Mouse (Mus musculus): ENCODE measurements around the gene Tbc1d21. TPM values are rescaled to one million over a fixed set of nuclear protein-coding genes. Genes with fewer than 3 reads are reported as not detected.

Tbc1d21 gene
- polyA plus RNA-seq, 1 experiment from 2014 or later, result not detected

GRCm38 (mm10) chr9:58388381-58388780 is 18.1 kb upstream of the Tbc1d21 start:
- ATAC-seq (ENCODE audit: insufficient read depth, low FRiP score, low TSS enrichment), result no peak
- WGBS, result 58% methylated on average over 3 of the region's 3 CpGs
- H3K9ac ChIP-seq (ENCODE audit: low read length), result no peak overlapping the region
- H3K27me3 ChIP-seq (ENCODE audit: control insufficient read depth, insufficient read depth, low read length), result no peaks in the 10 kb centered on the region
- DNase-seq (ENCODE audit: low spot score), result no peak
- H3K27ac ChIP-seq (ENCODE audit: low read depth, low read length), result no peak overlapping the region
- H3K36me3 ChIP-seq (ENCODE audit: control insufficient read depth, insufficient read depth, low read length), result no peaks in the 10 kb centered on the region
- H3K4me3 ChIP-seq (ENCODE audit: low read depth, low read length), result no peak overlapping the region
- no peak overlapping the region for H3K4me2 ChIP-seq (ENCODE audit: low read depth)
- H3K4me1 ChIP-seq (ENCODE audit: control insufficient read depth, insufficient read depth, low read length), result no peaks in the 10 kb centered on the region
- no peaks in the 10 kb centered on the region for H3K9me3 ChIP-seq (ENCODE audit: control insufficient read depth, low read length)

GRCm38 (mm10) chr9:58378878-58379277 is 8.6 kb upstream of the Tbc1d21 start:
- Histone ChIP-seq H3K36me3 (ENCODE audit: control insufficient read depth, insufficient read depth, low read length) (no peaks in the 10 kb centered on the region), H3K4me1 (ENCODE audit: control insufficient read depth, insufficient read depth, low read length) (no peaks in the 10 kb centered on the region), H3K27me3 (ENCODE audit: control insufficient read depth, insufficient read depth, low read length) (no peaks in the 10 kb centered on the region), H3K9me3 (ENCODE audit: control insufficient read depth, low read length) (no peaks in the 10 kb centered on the region), H3K27ac (ENCODE audit: low read depth, low read length) (no peak overlapping the region), H3K9ac (ENCODE audit: low read length) (no peak overlapping the region), H3K4me3 (ENCODE audit: low read depth, low read length) (no peak overlapping the region), H3K4me2 (ENCODE audit: low read depth) (no peak overlapping the region)
- WGBS, result 69% methylated on average over 4 of the region's 4 CpGs
- no peak for DNase-seq (ENCODE audit: low spot score)
- ATAC-seq (ENCODE audit: insufficient read depth, low FRiP score, low TSS enrichment), result no peak

GRCm38 (mm10) chr9:58373912-58374431 is 3.7 kb upstream of the Tbc1d21 start:
- DNase-seq (ENCODE audit: low spot score), result no peak
- 62% methylated on average over 12 of the region's 12 CpGs for WGBS

GRCm38 (mm10) chr9:58371914-58372313 is 1.7 kb upstream of the Tbc1d21 start:
- H3K4me1 ChIP-seq (ENCODE audit: control insufficient read depth, insufficient read depth, low read length), result no peaks in the 10 kb centered on the region
- 63% methylated on average over 8 of the region's 8 CpGs for WGBS
- no peaks in the 10 kb centered on the region for H3K27me3 ChIP-seq (ENCODE audit: control insufficient read depth, insufficient read depth, low read length)
- H3K27ac ChIP-seq (ENCODE audit: low read depth, low read length), result no peak overlapping the region
- H3K9me3 ChIP-seq (ENCODE audit: control insufficient read depth, low read length), result no peaks in the 10 kb centered on the region
- H3K4me2 ChIP-seq (ENCODE audit: low read depth), result no peak overlapping the region
- ATAC-seq (ENCODE audit: insufficient read depth, low FRiP score, low TSS enrichment) (no peak), DNase-seq (ENCODE audit: low spot score) (no peak)
- H3K4me3 ChIP-seq (ENCODE audit: low read depth, low read length), result no peak overlapping the region
- H3K36me3 ChIP-seq (ENCODE audit: control insufficient read depth, insufficient read depth, low read length), result no peaks in the 10 kb centered on the region
- H3K9ac ChIP-seq (ENCODE audit: low read length), result no peak overlapping the region

More at GRCm38 (mm10) chr9:58373912-58374431, 3.7 kb upstream of the Tbc1d21 start:
- no peak for ATAC-seq (ENCODE audit: insufficient read depth, low FRiP score, low TSS enrichment)
- Histone ChIP-seq H3K4me1 (ENCODE audit: control insufficient read depth, insufficient read depth, low read length) (no peaks in the 10 kb centered on the region), H3K4me3 (ENCODE audit: low read depth, low read length) (no peak overlapping the region), H3K27me3 (ENCODE audit: control insufficient read depth, insufficient read depth, low read length) (no peaks in the 10 kb centered on the region), H3K27ac (ENCODE audit: low read depth, low read length) (no peak overlapping the region), H3K9ac (ENCODE audit: low read length) (no peak overlapping the region), H3K4me2 (ENCODE audit: low read depth) (no peak overlapping the region), H3K36me3 (ENCODE audit: control insufficient read depth, insufficient read depth, low read length) (no peaks in the 10 kb centered on the region), H3K9me3 (ENCODE audit: control insufficient read depth, low read length) (no peaks in the 10 kb centered on the region)

- Histone ChIP-seq H3K36me3 (ENCODE audit: control insufficient read depth, insufficient read depth, low read length) (no peaks in the 10 kb centered on the region), H3K9me3 (ENCODE audit: control insufficient read depth, low read length) (no peaks in the 10 kb centered on the region), H3K4me1 (ENCODE audit: control insufficient read depth, insufficient read depth, low read length) (no peaks in the 10 kb centered on the region), H3K4me2 (ENCODE audit: low read depth) (no peak overlapping the region), H3K27ac (ENCODE audit: low read depth, low read length) (no peak overlapping the region), H3K27me3 (ENCODE audit: control insufficient read depth, insufficient read depth, low read length) (no peaks in the 10 kb centered on the region), H3K9ac (ENCODE audit: low read length) (no peak overlapping the region), H3K4me3 (ENCODE audit: low read depth, low read length) (no peak overlapping the region)
- DNase-seq (ENCODE audit: low spot score), result no peak
- ATAC-seq (ENCODE audit: insufficient read depth, low FRiP score, low TSS enrichment), result no peak
- 53% methylated on average over 6 of the region's 6 CpGs for WGBS
Observed at GRCm38 (mm10) chr9:58369644-58370043, 611 bp downstream of the Tbc1d21 start.

GRCm38 (mm10) chr9:58364325-58364724 is 5.9 kb downstream of the Tbc1d21 start:
- Histone ChIP-seq H3K4me3 (ENCODE audit: low read depth, low read length) (no peak overlapping the region), H3K9ac (ENCODE audit: low read length) (no peak overlapping the region), H3K36me3 (ENCODE audit: control insufficient read depth, insufficient read depth, low read length) (no peaks in the 10 kb centered on the region), H3K27ac (ENCODE audit: low read depth, low read length) (no peak overlapping the region), H3K27me3 (ENCODE audit: control insufficient read depth, insufficient read depth, low read length) (no peaks in the 10 kb centered on the region), H3K4me1 (ENCODE audit: control insufficient read depth, insufficient read depth, low read length) (no peaks in the 10 kb centered on the region), H3K9me3 (ENCODE audit: control insufficient read depth, low read length) (no peaks in the 10 kb centered on the region), H3K4me2 (ENCODE audit: low read depth) (no peak overlapping the region)
- DNase-seq (ENCODE audit: low spot score) (no peak), ATAC-seq (ENCODE audit: insufficient read depth, low FRiP score, low TSS enrichment) (no peak)
- WGBS, result 79% methylated on average over 8 of the region's 8 CpGs

- no peak overlapping the region for H3K27ac ChIP-seq (ENCODE audit: low read depth, low read length)
- no peak overlapping the region for H3K4me3 ChIP-seq (ENCODE audit: low read depth, low read length)
- no peaks in the 10 kb centered on the region for H3K36me3 ChIP-seq (ENCODE audit: control insufficient read depth, insufficient read depth, low read length)
- H3K9me3 ChIP-seq (ENCODE audit: control insufficient read depth, low read length), result no peaks in the 10 kb centered on the region
- no peak overlapping the region for H3K9ac ChIP-seq (ENCODE audit: low read length)
- no peak for ATAC-seq (ENCODE audit: insufficient read depth, low FRiP score, low TSS enrichment)
- H3K27me3 ChIP-seq (ENCODE audit: control insufficient read depth, insufficient read depth, low read length), result no peaks in the 10 kb centered on the region
- WGBS, result 88% methylated on average over 7 of the region's 7 CpGs
- no peak for DNase-seq (ENCODE audit: low spot score)
- no peaks in the 10 kb centered on the region for H3K4me1 ChIP-seq (ENCODE audit: control insufficient read depth, insufficient read depth, low read length)
- H3K4me2 ChIP-seq (ENCODE audit: low read depth), result no peak overlapping the region
Observed at GRCm38 (mm10) chr9:58361956-58362355, 8.3 kb downstream of the Tbc1d21 start.

GRCm38 (mm10) chr9:58361373-58361772 is 8.9 kb downstream of the Tbc1d21 start:
- Histone ChIP-seq H3K4me3 (ENCODE audit: low read depth, low read length) (no peak overlapping the region), H3K9ac (ENCODE audit: low read length) (no peak overlapping the region), H3K9me3 (ENCODE audit: control insufficient read depth, low read length) (no peaks in the 10 kb centered on the region), H3K27me3 (ENCODE audit: control insufficient read depth, insufficient read depth, low read length) (no peaks in the 10 kb centered on the region), H3K36me3 (ENCODE audit: control insufficient read depth, insufficient read depth, low read length) (no peaks in the 10 kb centered on the region), H3K27ac (ENCODE audit: low read depth, low read length) (no peak overlapping the region), H3K4me1 (ENCODE audit: control insufficient read depth, insufficient read depth, low read length) (no peaks in the 10 kb centered on the region), H3K4me2 (ENCODE audit: low read depth) (no peak overlapping the region)
- ATAC-seq (ENCODE audit: insufficient read depth, low FRiP score, low TSS enrichment), result no peak
- 79% methylated on average over 1 of the region's 1 CpGs for WGBS
- no peak for DNase-seq (ENCODE audit: low spot score)

GRCm38 (mm10) chr9:58355262-58356050 is 14.8 kb downstream of the Tbc1d21 start:
- peaks cover 7% of the 10 kb centered on the region; the same call in 1 of the 2 replicates for H3K4me1 ChIP-seq (ENCODE audit: control insufficient read depth, insufficient read depth, low read length)
- WGBS, result 22% methylated on average over 6 of the region's 6 CpGs
- ATAC-seq (ENCODE audit: insufficient read depth, low FRiP score, low TSS enrichment) (peak; percentile 75), DNase-seq (ENCODE audit: low spot score) (peak; percentile 25)
- no peaks in the 10 kb centered on the region for H3K27me3 ChIP-seq (ENCODE audit: control insufficient read depth, insufficient read depth, low read length)
- H3K4me2 ChIP-seq (ENCODE audit: low read depth), result no peak overlapping the region
- H3K9ac ChIP-seq (ENCODE audit: low read length), result no peak overlapping the region
- H3K36me3 ChIP-seq (ENCODE audit: control insufficient read depth, insufficient read depth, low read length), result no peaks in the 10 kb centered on the region
- H3K9me3 ChIP-seq (ENCODE audit: control insufficient read depth, low read length), result no peaks in the 10 kb centered on the region
- H3K27ac ChIP-seq (ENCODE audit: low read depth, low read length), result no peak overlapping the region
- no peak overlapping the region for H3K4me3 ChIP-seq (ENCODE audit: low read depth, low read length)
